Mouse (Mus musculus) heart, embryonic 15.5 days (tissue): ENCODE measurements at regions not wholly inside any gene's neighbourhood (a gene's known extent, or its start where the extent isn't known, plus 50 kb on each side); places are given as distances from the start of the nearest gene placed in this dataset.

Experiments
- ATAC-seq: fragments of 200-750 bp; cut with Nextera tagmentation; replicated peaks from 2 replicates; pipeline ENCODE4 v1.8.0; 2017; ENCODE audit warnings: low read depth, moderate TSS enrichment; ENCODE audit not compliant: insufficient number of reproducible peaks, insufficient read depth, low FRiP score
- H3K27ac ChIP-seq: fragments of 300-500 bp; sonication (generic); 2 replicates; pipeline ENCODE4 v1.5.1; 2015; ENCODE audit warnings: mild to moderate bottlenecking, inconsistent platforms
- H3K27me3 ChIP-seq: fragments of 300-500 bp; sonication (generic); 2 replicates; pipeline ENCODE4 v1.6.1; 2015; ENCODE audit warnings: inconsistent platforms
- H3K36me3 ChIP-seq: fragments of 300-500 bp; sonication (generic); 2 replicates; pipeline ENCODE4 v1.6.1; 2015; ENCODE audit warnings: mild to moderate bottlenecking, inconsistent platforms
- H3K4me1 ChIP-seq: fragments of 300-500 bp; sonication (generic); replicated peaks from 2 replicates; pipeline ENCODE4 v1.6.1; 2015; ENCODE audit warnings: inconsistent platforms
- H3K4me2 ChIP-seq: fragments of 300-500 bp; sonication (generic); 2 replicates; pipeline ENCODE4 v1.6.1; 2015; ENCODE audit warnings: inconsistent platforms, mild to moderate bottlenecking, moderate library complexity
- H3K4me3 ChIP-seq: fragments of 300-500 bp; sonication (generic); 2 replicates; pipeline ENCODE4 v1.5.1; 2015; ENCODE audit warnings: mild to moderate bottlenecking, inconsistent platforms
- H3K9ac ChIP-seq: fragments of 300-500 bp; sonication (generic); 2 replicates; pipeline ENCODE4 v1.6.1; 2015; ENCODE audit warnings: mild to moderate bottlenecking, inconsistent platforms
- H3K9me3 ChIP-seq: fragments of 300-500 bp; sonication (generic); replicated peaks from 2 replicates; pipeline ENCODE4 v1.6.1; 2016; ENCODE audit warnings: inconsistent platforms
- WGBS: fragments of 180-500 bp; shearing (Covaris S2); methylation state at CpG from one replicate; pipeline ENCODE4 v1.1.7; 2015; ENCODE audit warnings: mixed read lengths; 5-methylcytosine and 5-hydroxymethylcytosine counted together

DNA sequence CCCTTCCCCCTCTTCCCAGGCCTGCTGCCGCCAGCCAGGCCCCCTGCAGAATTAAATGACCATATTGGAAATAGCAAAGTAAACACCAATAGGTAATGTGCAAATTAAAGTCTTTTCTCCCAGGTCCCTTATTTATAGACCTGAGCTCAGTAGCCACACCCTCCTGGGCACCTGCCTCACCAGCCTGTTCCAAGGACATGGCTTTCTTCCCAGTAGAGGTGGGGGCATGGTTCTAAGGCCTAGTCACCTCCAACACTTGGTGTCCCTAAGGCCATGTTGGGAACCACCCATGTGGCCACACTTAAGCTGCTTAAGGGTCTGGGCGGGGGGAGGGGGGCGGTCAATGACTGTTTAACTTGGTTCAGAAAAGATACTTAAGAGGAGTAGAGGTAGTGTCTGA lies 121.9 kb downstream of the Vegfa start:
- H3K4me1 ChIP-seq, result peaks cover 6% of the 10 kb centered on the region
- H3K9me3 ChIP-seq, result no peaks in the 10 kb centered on the region
- H3K4me3 ChIP-seq, result no peak overlapping the region
- H3K36me3 ChIP-seq, result no peaks in the 10 kb centered on the region
- no peak overlapping the region for H3K27ac ChIP-seq
- H3K27me3 ChIP-seq, result no peaks in the 10 kb centered on the region
- H3K9ac ChIP-seq, result no peak overlapping the region
- no peak overlapping the region for H3K4me2 ChIP-seq
- WGBS, result 90% methylated on average over 3 of the region's 3 CpGs
- ATAC-seq, result no peak

DNA sequence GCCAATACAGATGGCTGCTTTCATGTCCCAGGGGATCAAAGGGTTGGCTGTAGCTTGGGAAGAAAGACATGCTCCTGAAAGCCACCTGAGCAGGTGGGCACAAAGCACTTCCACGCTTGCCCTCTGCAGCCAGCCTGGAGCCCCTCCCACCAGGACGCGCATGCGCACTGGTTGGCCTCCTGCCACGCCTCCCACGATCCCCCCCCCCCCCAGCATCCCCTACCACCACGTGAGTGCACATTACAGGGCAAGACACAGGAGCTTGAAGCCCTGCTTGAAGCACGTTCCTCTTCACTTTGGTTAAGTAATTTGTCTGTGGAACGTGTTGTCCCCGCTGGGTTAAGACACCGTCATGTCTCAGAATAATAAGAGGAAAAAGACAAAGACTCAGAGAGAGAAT lies 124.6 kb downstream of the Vegfa start:
- Histone ChIP-seq H3K36me3 (no peaks in the 10 kb centered on the region), H3K27ac (no peak overlapping the region), H3K9ac (no peak overlapping the region), H3K4me2 (no peak overlapping the region), H3K4me3 (no peak overlapping the region), H3K9me3 (no peaks in the 10 kb centered on the region), H3K4me1 (peaks cover 21% of the 10 kb centered on the region), H3K27me3 (no peaks in the 10 kb centered on the region)
- ATAC-seq, result no peak
- 75% methylated on average over 11 of the region's 11 CpGs for WGBS

DNA sequence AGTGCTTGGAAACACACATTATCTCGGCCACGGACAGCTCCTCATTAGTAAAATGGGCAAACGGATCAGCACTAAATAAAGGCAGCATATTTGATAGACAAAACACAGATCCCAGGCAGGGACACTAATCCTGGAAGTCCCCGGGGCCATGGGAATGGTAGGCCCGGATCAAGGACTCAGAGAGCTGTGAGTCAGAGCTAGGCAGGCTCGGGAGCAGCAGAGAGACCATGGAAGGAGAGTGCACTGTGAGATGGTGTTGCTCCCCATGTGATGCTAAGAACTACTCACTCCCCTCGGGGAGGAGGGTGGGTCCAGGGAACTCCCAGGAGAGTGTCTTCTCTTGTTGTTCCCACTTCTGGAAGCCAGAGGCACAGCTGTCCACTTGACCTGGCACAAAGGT lies 126.6 kb downstream of the Vegfa start:
- no peaks in the 10 kb centered on the region for H3K36me3 ChIP-seq
- 41% methylated on average over 7 of the region's 7 CpGs for WGBS
- no peaks in the 10 kb centered on the region for H3K9me3 ChIP-seq
- no peak for ATAC-seq
- no peak overlapping the region for H3K4me3 ChIP-seq
- no peak overlapping the region for H3K9ac ChIP-seq
- H3K4me2 ChIP-seq, result no peak overlapping the region
- no peaks in the 10 kb centered on the region for H3K27me3 ChIP-seq
- H3K27ac ChIP-seq, result no peak overlapping the region
- H3K4me1 ChIP-seq, result peaks cover 21% of the 10 kb centered on the region

GRCm38 (mm10) chr17:45904251-45904650 lies 127.9 kb downstream of the Vegfa start:
- no peak overlapping the region for H3K27ac ChIP-seq
- H3K4me3 ChIP-seq, result no peak overlapping the region
- 65% methylated on average over 4 of the region's 4 CpGs for WGBS
- no peaks in the 10 kb centered on the region for H3K27me3 ChIP-seq
- H3K4me2 ChIP-seq, result no peak overlapping the region
- peaks cover 21% of the 10 kb centered on the region for H3K4me1 ChIP-seq
- H3K9me3 ChIP-seq, result no peaks in the 10 kb centered on the region
- ATAC-seq, result no peak
- no peaks in the 10 kb centered on the region for H3K36me3 ChIP-seq
- no peak overlapping the region for H3K9ac ChIP-seq

DNA sequence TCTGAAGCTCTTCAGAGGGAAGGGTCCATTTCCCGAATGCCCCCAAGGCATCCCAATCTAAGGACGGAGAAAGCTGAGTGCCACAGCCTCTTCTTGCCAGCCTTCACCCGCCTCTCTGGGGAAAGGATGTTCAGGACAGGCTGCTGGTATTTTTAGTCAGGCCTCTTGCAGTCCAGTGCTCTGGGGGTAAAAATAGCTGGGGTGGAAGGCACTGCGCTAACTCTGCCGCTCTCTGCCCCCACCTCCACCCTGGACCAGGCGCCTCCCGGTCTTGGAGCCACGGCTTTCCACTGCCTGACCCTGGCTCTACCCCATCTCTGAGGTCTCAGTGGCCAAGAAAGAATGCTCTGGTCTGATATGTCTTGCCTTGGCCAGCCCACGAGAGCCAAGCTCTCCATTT lies 128.9 kb downstream of the Vegfa start:
- H3K4me3 ChIP-seq, result no peak overlapping the region
- peak overlapping the region; percentile 53 for H3K27ac ChIP-seq
- WGBS, result 61% methylated on average over 9 of the region's 9 CpGs
- peaks cover 21% of the 10 kb centered on the region for H3K4me1 ChIP-seq
- H3K36me3 ChIP-seq, result no peaks in the 10 kb centered on the region
- no peaks in the 10 kb centered on the region for H3K27me3 ChIP-seq
- H3K4me2 ChIP-seq, result peak overlapping the region; percentile 14; the same call in 1 of the 2 replicates
- no peaks in the 10 kb centered on the region for H3K9me3 ChIP-seq
- peak; percentile 70 for ATAC-seq
- no peak overlapping the region for H3K9ac ChIP-seq

- H3K27ac ChIP-seq, result no peak overlapping the region
Observed at GRCm38 (mm10) chr17:45902668-45903067, 129.5 kb downstream of the Vegfa start.

DNA sequence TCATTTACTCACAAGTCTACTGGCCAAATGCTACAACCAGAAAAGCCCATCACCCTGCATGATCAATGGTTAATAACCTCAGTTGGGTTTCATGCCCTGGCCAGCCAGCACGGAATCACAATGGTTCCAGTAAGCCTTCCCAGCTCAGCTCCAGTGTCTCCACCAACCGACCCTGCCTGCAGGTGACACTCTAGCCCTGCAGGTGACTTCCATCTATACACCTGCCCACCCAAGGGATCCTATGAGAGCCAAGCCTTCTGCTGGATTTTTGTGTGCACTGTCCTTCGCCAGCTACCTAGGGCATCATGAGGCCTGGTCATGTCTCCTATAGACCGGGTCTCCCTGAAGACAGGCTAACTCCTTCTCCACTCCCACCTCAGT lies 135.3 kb downstream of the Vegfa start:
- Histone ChIP-seq H3K9ac (no peak overlapping the region), H3K27me3 (no peaks in the 10 kb centered on the region), H3K4me2 (no peak overlapping the region), H3K9me3 (no peaks in the 10 kb centered on the region), H3K4me1 (no peaks in the 10 kb centered on the region), H3K27ac (no peak overlapping the region), H3K4me3 (no peak overlapping the region), H3K36me3 (no peaks in the 10 kb centered on the region)
- no peak for ATAC-seq
- WGBS, result 75% methylated on average over 4 of the region's 4 CpGs

More at GRCm38 (mm10) chr17:45902668-45903067, 129.5 kb downstream of the Vegfa start:
- Histone ChIP-seq H3K9me3 (no peaks in the 10 kb centered on the region), H3K4me3 (no peak overlapping the region), H3K36me3 (no peaks in the 10 kb centered on the region), H3K9ac (no peak overlapping the region), H3K27me3 (no peaks in the 10 kb centered on the region), H3K4me1 (peaks cover 21% of the 10 kb centered on the region), H3K4me2 (no peak overlapping the region)
- WGBS, result 80% methylated on average over 7 of the region's 7 CpGs
- ATAC-seq, result no peak

GRCm38 (mm10) chr17:45896142-45896921 lies 135.8 kb downstream of the Vegfa start:
- Histone ChIP-seq H3K27ac (no peak overlapping the region), H3K9ac (no peak overlapping the region), H3K4me2 (no peak overlapping the region), H3K4me1 (no peaks in the 10 kb centered on the region), H3K27me3 (no peaks in the 10 kb centered on the region), H3K36me3 (no peaks in the 10 kb centered on the region), H3K4me3 (no peak overlapping the region), H3K9me3 (no peaks in the 10 kb centered on the region)
- WGBS, result 69% methylated on average over 12 of the region's 12 CpGs
- ATAC-seq, result no peak

GRCm38 (mm10) chr17:45894166-45894565 lies 138.0 kb downstream of the Vegfa start:
- no peak for ATAC-seq
- Histone ChIP-seq H3K27ac (no peak overlapping the region), H3K9ac (no peak overlapping the region), H3K4me2 (no peak overlapping the region), H3K4me3 (no peak overlapping the region), H3K4me1 (peaks cover 3% of the 10 kb centered on the region), H3K9me3 (no peaks in the 10 kb centered on the region), H3K27me3 (0 out of 2 replicates have a peak, but pooled peaks cover 3% of the 10 kb centered on the region), H3K36me3 (no peaks in the 10 kb centered on the region)
- 91% methylated on average over 5 of the region's 5 CpGs for WGBS

DNA sequence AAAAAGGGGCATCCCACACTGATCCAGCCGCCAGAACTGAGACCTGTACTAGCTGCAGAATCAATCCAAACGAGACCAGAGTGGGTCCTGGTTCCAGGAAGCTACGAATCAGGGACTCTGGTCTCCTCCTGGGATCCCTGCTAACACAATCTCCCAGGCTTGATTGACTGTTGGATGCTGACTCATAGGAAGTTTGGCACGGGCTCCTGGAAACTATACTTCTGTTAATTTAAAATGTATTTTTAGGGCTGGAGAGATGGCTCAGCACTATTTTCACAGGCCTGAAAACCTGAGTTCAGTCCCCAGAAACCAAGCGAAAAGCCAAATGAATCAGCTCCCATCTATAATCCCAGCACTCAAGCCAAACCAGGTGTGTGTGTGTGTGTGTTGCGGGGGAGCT lies 138.5 kb downstream of the Vegfa start:
- no peaks in the 10 kb centered on the region for H3K36me3 ChIP-seq
- H3K4me3 ChIP-seq, result no peak overlapping the region
- H3K27ac ChIP-seq, result no peak overlapping the region
- 0 out of 2 replicates have a peak, but pooled peaks cover 3% of the 10 kb centered on the region for H3K27me3 ChIP-seq
- H3K4me1 ChIP-seq, result peaks cover 3% of the 10 kb centered on the region
- 59% methylated on average over 6 of the region's 6 CpGs for WGBS
- H3K4me2 ChIP-seq, result no peak overlapping the region
- no peaks in the 10 kb centered on the region for H3K9me3 ChIP-seq
- no peak overlapping the region for H3K9ac ChIP-seq
- no peak for ATAC-seq

DNA sequence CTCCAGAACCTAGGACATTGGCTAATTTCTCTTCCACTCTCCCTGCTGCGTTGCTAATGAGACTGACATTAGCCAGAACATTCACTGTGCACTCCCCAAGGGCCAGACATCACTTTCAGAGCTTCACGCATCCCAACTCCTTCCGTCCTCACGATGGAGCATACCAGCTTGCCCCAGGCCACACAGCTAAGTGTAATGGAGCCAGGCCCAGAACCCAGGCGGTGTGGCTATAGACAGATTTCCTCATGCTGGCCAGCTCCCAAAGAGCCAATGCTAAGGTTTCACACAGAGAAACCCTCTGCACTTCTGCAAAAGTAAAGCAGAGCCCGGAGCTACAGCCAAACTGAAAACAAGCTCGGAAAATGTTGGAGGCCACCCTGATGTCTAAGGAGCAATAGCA lies 139.1 kb downstream of the Vegfa start:
- ATAC-seq, result no peak
- 78% methylated on average over 7 of the region's 7 CpGs for WGBS
- no peaks in the 10 kb centered on the region for H3K36me3 ChIP-seq
- H3K27me3 ChIP-seq, result 0 out of 2 replicates have a peak, but pooled peaks cover 3% of the 10 kb centered on the region
- no peak overlapping the region for H3K27ac ChIP-seq
- H3K4me1 ChIP-seq, result peaks cover 3% of the 10 kb centered on the region
- no peak overlapping the region for H3K4me3 ChIP-seq
- no peak overlapping the region for H3K9ac ChIP-seq
- no peak overlapping the region for H3K4me2 ChIP-seq
- H3K9me3 ChIP-seq, result no peaks in the 10 kb centered on the region

- Histone ChIP-seq H3K9me3 (no peaks in the 10 kb centered on the region), H3K27me3 (peaks cover 15% of the 10 kb centered on the region; the same call in 1 of the 2 replicates), H3K36me3 (no peaks in the 10 kb centered on the region), H3K9ac (no peak overlapping the region), H3K27ac (no peak overlapping the region), H3K4me1 (peaks cover 29% of the 10 kb centered on the region), H3K4me2 (no peak overlapping the region), H3K4me3 (no peak overlapping the region)
- no peak for ATAC-seq
- 36% methylated on average over 8 of the region's 8 CpGs for WGBS
Observed at GRCm38 (mm10) chr17:45889451-45889850, 142.7 kb downstream of the Vegfa start.
